Mouse (Mus musculus) brain, embryonic 14.5 days (tissue): ENCODE results near the gene Patz1.

Experiments used
- CTCF ChIP-seq: fragments of 200-500 bp; IDR thresholded peaks from 2 replicates; pipeline ENCODE4 v1.5.1; 2012; ENCODE audit warnings: inconsistent platforms, mild to moderate bottlenecking, moderate library complexity, borderline replicate concordance; ENCODE audit not compliant: insufficient read depth, insufficient read length; ENCODE audit errors: extremely low read depth
- POLR2A ChIP-seq: fragments of 200-500 bp; IDR thresholded peaks from 2 replicates; pipeline ENCODE4 v1.6.1; 2012; ENCODE audit warnings: mild to moderate bottlenecking, inconsistent platforms, borderline replicate concordance; ENCODE audit not compliant: poor library complexity, insufficient read depth, insufficient read length, severe bottlenecking; ENCODE audit errors: extremely low read depth

DNA sequence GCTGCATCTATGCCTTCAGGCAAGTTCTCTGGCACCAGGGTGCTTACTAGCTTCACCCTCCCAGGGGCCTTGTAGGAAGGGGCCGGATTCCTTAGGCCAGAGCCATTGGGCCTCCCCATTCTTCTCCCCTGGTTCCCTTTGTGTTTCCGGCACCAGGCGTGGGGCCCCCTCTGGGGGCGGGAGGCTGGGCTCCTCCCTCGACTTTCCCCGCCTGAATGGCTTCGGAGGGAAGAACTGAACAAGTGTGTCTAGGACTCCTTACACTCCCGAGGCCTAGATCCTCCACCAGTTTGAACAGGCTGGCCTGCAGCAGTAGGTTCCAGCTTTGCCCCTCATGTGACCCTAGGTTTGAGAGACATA, 3.4 kb downstream of the Patz1 start:
- TF ChIP-seq POLR2A (peak; percentile 7; the same call in 1 of the 2 replicates), CTCF (no peak)
